ENCODE assay signal across 8 mouse cellular contexts in the genomic region with DNA sequence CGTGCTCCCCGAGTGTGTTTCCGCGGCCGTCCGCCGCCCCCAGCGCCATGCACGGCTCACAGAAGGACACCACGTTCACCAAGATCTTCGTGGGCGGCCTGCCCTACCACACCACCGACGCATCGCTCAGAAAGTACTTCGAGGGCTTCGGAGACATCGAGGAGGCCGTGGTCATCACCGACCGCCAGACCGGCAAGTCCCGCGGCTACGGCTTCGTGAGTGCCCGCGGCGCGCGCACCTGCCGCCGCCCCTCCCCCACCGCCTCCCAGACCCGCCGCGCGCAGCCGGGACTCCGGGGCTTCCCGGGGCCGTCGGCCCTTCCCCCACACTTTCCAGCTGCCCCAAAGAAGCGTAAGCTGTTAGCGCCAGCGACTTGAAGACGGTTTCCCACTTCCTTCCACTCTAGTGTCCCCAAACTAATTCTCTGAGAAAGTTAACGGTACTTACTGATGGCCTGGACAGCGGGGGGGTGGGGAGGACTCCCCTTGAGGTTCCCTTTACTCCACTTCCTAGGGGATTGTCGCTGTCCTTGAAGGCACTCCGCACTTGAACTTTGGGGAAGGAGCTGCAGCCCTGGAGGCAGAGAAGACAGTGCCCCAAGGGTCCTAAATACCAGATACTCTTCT. TPM values are rescaled to one million over a fixed set of nuclear protein-coding genes. Genes with fewer than 3 reads are reported as not detected.
DNase-seq lines count a peak whose midpoint lies in the region; ATAC-seq and TF ChIP-seq lines count a peak whose summit lies in the region.

No protein-coding gene starts in this region.

- intact Hi-C loops in gastrocnemius, postnatal 14 days (cut with DNase I; ENCODE audit: low total_unique reads), result no loop called here

- no peak for TF ChIP-seq CTCF in lung, adult 2 months (IDR thresholded peaks at IDR 0.05; ENCODE audit: insufficient read depth, low read length)
- TF ChIP-seq CTCF in bone marrow, adult 2 months (IDR thresholded peaks at IDR 0.05; ENCODE audit: control insufficient read depth, insufficient read depth, low read length), result peak; percentile 1; the same call in 1 of the 2 replicates

- peak overlapping the region; percentile 89 for H3K4me2 ChIP-seq in kidney, embryonic 16.5 days (replicated peaks; ENCODE audit: low read depth, low read length)
- peak overlapping the region; percentile 79 for H3K4me2 ChIP-seq in midbrain, embryonic 11.5 days

- peak overlapping the region; percentile 90 for H3K27ac ChIP-seq in bone marrow, adult 2 months (ENCODE audit: control insufficient read depth, insufficient read depth, low read depth, low read length, poor library complexity)
- H3K27ac ChIP-seq in kidney, embryonic 16.5 days (ENCODE audit: low read length), result no peak overlapping the region
- H3K27ac ChIP-seq in midbrain, embryonic 11.5 days (ENCODE audit: low read depth, low read length), result peak overlapping the region; percentile 65; the same call in 1 of the 2 replicates

- no peak for DNase-seq in lung, adult 2 months
- no peak for DNase-seq in lung, postnatal 36 days
- peak; percentile 47 for DNase-seq in gastrocnemius, postnatal 14 days
- peak; percentile 96 for DNase-seq in midbrain, embryonic 11.5 days (ENCODE audit: low spot score, missing footprints)
- peak; percentile 67 for DNase-seq in testis, postnatal 14 days (ENCODE audit: low spot score)
- DNase-seq in ovary, postnatal 14 days (ENCODE audit: low spot score), result no peak

- peak; percentile 0; the same call in 1 of the 2 replicates for ATAC-seq in kidney, embryonic 16.5 days (ENCODE audit: low FRiP score, low TSS enrichment)
- ATAC-seq in midbrain, embryonic 11.5 days (ENCODE audit: low FRiP score), result peak; percentile 68

- 1% methylated on average over 51 of the region's 51 CpGs for WGBS in lung, adult 2 months
- WGBS in bone marrow, adult 2 months, result under 1% methylated on average over 51 of the region's 51 CpGs
- WGBS in kidney, embryonic 16.5 days, result under 1% methylated on average over 50 of the region's 51 CpGs
- under 1% methylated on average over 51 of the region's 51 CpGs for WGBS in midbrain, embryonic 11.5 days

- TF ChIP-seq POLR2A in lung, adult 2 months (IDR thresholded peaks at IDR 0.05; ENCODE audit: borderline replicate concordance, extremely low read depth, low read depth, low read length), result no peak
- TF ChIP-seq POLR2A in bone marrow, adult 2 months (IDR thresholded peaks at IDR 0.05; ENCODE audit: borderline replicate concordance, control insufficient read depth, low read depth, low read length), result no peak

- peak overlapping the region; percentile 73 for H3K9ac ChIP-seq in kidney, embryonic 16.5 days (replicated peaks; ENCODE audit: low read length)
- H3K9ac ChIP-seq in midbrain, embryonic 11.5 days (ENCODE audit: low read length), result peak overlapping the region; percentile 88

- H3K4me1 ChIP-seq in lung, adult 2 months (ENCODE audit: control insufficient read depth, insufficient read depth, low read length), result peaks cover 18% of the 10 kb centered on the region
- H3K4me1 ChIP-seq in bone marrow, adult 2 months (ENCODE audit: control insufficient read depth, insufficient read depth, low read length), result peaks cover 23% of the 10 kb centered on the region
- peaks cover 57% of the 10 kb centered on the region for H3K4me1 ChIP-seq in kidney, embryonic 16.5 days (ENCODE audit: insufficient read depth, low read length)
- peaks cover 37% of the 10 kb centered on the region for H3K4me1 ChIP-seq in midbrain, embryonic 11.5 days (ENCODE audit: control insufficient read depth, insufficient read depth, low read length)

- H3K36me3 ChIP-seq in kidney, embryonic 16.5 days (ENCODE audit: insufficient read depth, low read length), result no peaks in the 10 kb centered on the region
- peaks cover 8% of the 10 kb centered on the region for H3K36me3 ChIP-seq in midbrain, embryonic 11.5 days (ENCODE audit: control insufficient read depth, insufficient read depth, low read length)

- no peaks in the 10 kb centered on the region for H3K9me3 ChIP-seq in kidney, embryonic 16.5 days (ENCODE audit: low read length)
- H3K9me3 ChIP-seq in midbrain, embryonic 11.5 days (ENCODE audit: control insufficient read depth, low read length), result no peaks in the 10 kb centered on the region

- H3K4me3 ChIP-seq in lung, adult 2 months (replicated peaks; ENCODE audit: extremely low read depth, low read depth, low read length), result peak overlapping the region; percentile 73
- peak overlapping the region; percentile 93 for H3K4me3 ChIP-seq in bone marrow, adult 2 months (replicated peaks; ENCODE audit: control insufficient read depth, low read depth, low read length)
- peak overlapping the region; percentile 78 for H3K4me3 ChIP-seq in kidney, embryonic 16.5 days (ENCODE audit: low read length)
- H3K4me3 ChIP-seq in midbrain, embryonic 11.5 days (ENCODE audit: low read depth, low read length), result peak overlapping the region; percentile 76

- peaks cover 9% of the 10 kb centered on the region; the same call in 1 of the 2 replicates for H3K27me3 ChIP-seq in kidney, embryonic 16.5 days (ENCODE audit: insufficient read depth, low read length)
- H3K27me3 ChIP-seq in midbrain, embryonic 11.5 days (ENCODE audit: control insufficient read depth, insufficient read depth, low read length), result peaks cover 19% of the 10 kb centered on the region

RNA-seq across cellular contexts. Expression of gene Rbm38, which starts 1.9 kb away (rescaled TPM):
- 89.5 and 92.5 TPM in 2 replicates for polyA plus RNA-seq in lung, adult 2 months (2012; rRNA removed)
- polyA plus RNA-seq in bone marrow, adult 2 months (2011; ENCODE audit: insufficient read depth, insufficient read length, low replicate concordance, missing spikeins), result 204 and 219 TPM in 2 replicates
- 100 to 1,000 TPM; 132 to 175 TPM for total RNA-seq in gastrocnemius, postnatal 14 days (2021)
- polyA plus RNA-seq in kidney, embryonic 16.5 days (2015; fragmentation: Nextera tagmentation; extraction: Ambion mirVana), result 35.4 and 37.0 TPM in 2 replicates
- polyA plus RNA-seq in midbrain, embryonic 11.5 days (2014; fragmentation: Nextera tagmentation; extraction: Ambion mirVana), result 70.4 and 77.3 TPM in 2 replicates

RNA-seq across cellular contexts. Expression of gene Rae1, which starts 22.3 kb away (rescaled TPM):
- 40.2 and 46.8 TPM in 2 replicates for polyA plus RNA-seq in lung, adult 2 months (2012; rRNA removed)
- polyA plus RNA-seq in bone marrow, adult 2 months (2011; ENCODE audit: insufficient read depth, insufficient read length, low replicate concordance, missing spikeins), result 55.2 and 61.5 TPM in 2 replicates
- total RNA-seq in gastrocnemius, postnatal 14 days (2021), result 10 to 100 TPM; 20.0 to 23.6 TPM
- 143 and 146 TPM in 2 replicates for polyA plus RNA-seq in kidney, embryonic 16.5 days (2015; fragmentation: Nextera tagmentation; extraction: Ambion mirVana)
- polyA plus RNA-seq in midbrain, embryonic 11.5 days (2014; fragmentation: Nextera tagmentation; extraction: Ambion mirVana), result 137 and 140 TPM in 2 replicates

RNA-seq across cellular contexts. Expression of gene Spo11, which starts 44.7 kb away (rescaled TPM):
- polyA plus RNA-seq in lung, adult 2 months (2012; rRNA removed), result 0.14 and 0.15 TPM in 2 replicates
- 0.70 TPM in 1 of 2 replicates, not detected in the other for polyA plus RNA-seq in bone marrow, adult 2 months (2011; ENCODE audit: insufficient read depth, insufficient read length, low replicate concordance, missing spikeins)
- under 1 TPM in 1 of 2 experiments, not detected in 1; 0.11 TPM for total RNA-seq in gastrocnemius, postnatal 14 days (2021)
- polyA plus RNA-seq in kidney, embryonic 16.5 days (2015; fragmentation: Nextera tagmentation; extraction: Ambion mirVana), result 0.05 and 0.23 TPM in 2 replicates
- polyA plus RNA-seq in midbrain, embryonic 11.5 days (2014; fragmentation: Nextera tagmentation; extraction: Ambion mirVana), result 0.25 and 0.26 TPM in 2 replicates

Comparison
In these comparisons a context has a peak if more than half of its experiments do, and no peak if none do; other contexts are left out.
1. DNase-seq: peak in gastrocnemius, postnatal 14 days (single experiment), midbrain, embryonic 11.5 days (single experiment) and testis, postnatal 14 days (single experiment); none in lung, adult 2 months (single experiment), lung, postnatal 36 days (single experiment) and ovary, postnatal 14 days (single experiment).
2. Peak in every context shown above with its lines, with median percentiles within 50 percentile points of each other: H3K4me3 ChIP-seq.